Mouse (Mus musculus) ovary, adult 18-20 months (tissue): ENCODE data around the gene Sh3bgrl2.

ENCODE experiments used
- DNase-seq: peaks from one replicate; pipeline ENCODE4 v3.0.0; 2022; ENCODE audit warnings: low spot score, mixed read lengths

The Sh3bgrl2 gene

GRCm38 (mm10) chr9:83591848-83592456, 43.8 kb downstream of the Sh3bgrl2 start:
- no peak for DNase-seq

DNA sequence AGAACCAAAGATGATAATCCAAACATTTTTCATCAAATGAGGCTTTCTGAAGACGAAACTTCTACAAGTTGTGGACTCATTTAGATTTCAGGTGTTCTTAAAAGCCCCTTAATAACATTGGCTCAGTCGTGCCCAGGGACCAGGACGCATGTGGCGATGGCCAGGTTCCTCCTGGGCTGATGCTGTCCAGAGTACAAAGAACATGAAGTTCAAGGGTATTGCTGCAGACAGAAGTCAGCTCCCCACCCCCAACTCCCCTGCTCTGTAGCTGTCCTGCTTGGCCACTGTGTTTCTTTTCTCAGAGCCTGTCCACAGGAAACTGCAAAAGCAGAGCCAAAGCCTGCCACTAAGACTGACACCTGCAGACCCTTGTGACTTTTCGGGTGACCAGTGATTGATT, 45.7 kb downstream of the Sh3bgrl2 start:
- DNase-seq: no peak

GRCm38 (mm10) chr9:83596132-83596531, 48.0 kb downstream of the Sh3bgrl2 start:
- DNase-seq: no peak

GRCm38 (mm10) chr9:83596646-83597481, 48.7 kb downstream of the Sh3bgrl2 start:
- DNase-seq: no peak

DNA sequence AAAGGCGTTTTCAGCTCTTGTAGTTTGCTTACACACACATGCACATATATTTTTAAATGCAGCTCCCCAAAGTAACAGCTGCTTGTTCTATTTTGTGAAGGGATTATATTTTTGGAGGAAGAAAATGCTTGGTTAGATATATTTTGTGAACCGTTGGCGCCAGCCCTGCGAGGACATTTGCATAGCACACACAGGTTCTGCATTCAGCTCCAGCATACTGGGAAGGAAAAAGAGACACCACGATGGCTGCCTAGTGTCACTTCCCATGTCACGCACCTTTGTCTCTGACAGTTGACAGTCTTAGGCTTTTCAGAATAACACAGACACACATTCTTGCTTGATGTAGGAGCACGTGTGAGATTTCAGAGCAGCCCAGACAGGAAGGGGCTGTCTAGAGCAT, 49.9 kb downstream of the Sh3bgrl2 start:
- DNase-seq: no peak

GRCm38 (mm10) chr9:83599505-83599904, 51.4 kb downstream of the Sh3bgrl2 start:
- DNase-seq: no peak

GRCm38 (mm10) chr9:83600286-83601048, 52.3 kb downstream of the Sh3bgrl2 start:
- DNase-seq: no peak

DNA sequence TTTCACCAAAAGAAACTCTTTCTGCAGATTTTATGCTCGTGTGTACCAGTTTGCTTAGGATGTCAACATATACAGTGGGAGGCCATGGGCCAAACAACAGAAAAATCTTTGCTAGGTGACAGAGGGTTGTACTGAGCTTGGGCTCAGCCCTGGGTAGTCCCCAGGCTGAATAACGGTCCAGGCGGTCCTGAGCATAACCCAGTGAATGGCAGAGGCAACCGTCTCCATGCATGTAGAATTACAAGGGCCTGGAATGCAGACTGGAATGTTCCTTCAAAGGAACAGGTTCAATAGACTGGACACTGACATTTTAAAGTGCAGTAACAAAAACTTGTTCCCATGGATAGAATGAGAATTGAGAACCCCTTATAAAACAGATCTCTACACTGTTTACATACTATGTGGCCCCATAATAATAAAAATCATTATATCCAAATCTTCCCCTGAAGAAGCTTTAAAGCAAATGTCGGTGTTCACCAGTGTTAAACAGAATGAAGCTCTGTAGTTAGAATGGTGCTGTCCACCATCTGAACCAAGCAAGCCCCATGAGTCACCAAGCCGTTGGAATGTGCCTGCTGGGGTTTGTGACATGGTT, 54.1 kb downstream of the Sh3bgrl2 start:
- DNase-seq: no peak

- DNase-seq: no peak
Observed at GRCm38 (mm10) chr9:83603159-83603558, 55.0 kb downstream of the Sh3bgrl2 start.

- DNase-seq: no peak
Observed at GRCm38 (mm10) chr9:83605886-83606640, 57.9 kb downstream of the Sh3bgrl2 start.

DNA sequence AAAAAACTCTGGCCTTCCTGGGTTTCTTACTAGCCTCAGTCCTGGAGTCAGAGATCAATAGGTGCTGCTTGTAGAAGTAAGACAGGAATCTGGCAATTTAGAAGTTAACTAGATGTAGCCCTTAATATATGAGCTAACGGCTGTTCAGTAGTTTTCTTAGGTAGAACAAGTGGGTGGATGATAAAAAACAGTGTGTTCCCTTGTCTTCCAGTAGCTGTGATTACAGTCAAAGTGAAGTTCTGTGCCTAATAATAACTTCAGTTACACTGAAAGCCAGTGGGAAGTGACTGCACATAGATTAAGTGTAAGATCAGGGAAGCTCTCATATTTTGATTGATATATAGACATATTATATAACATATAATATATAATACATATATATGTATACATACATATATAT, 60.0 kb downstream of the Sh3bgrl2 start:
- no peak for DNase-seq

- DNase-seq: peak; percentile 51
Observed at GRCm38 (mm10) chr9:83609422-83610297, 61.5 kb downstream of the Sh3bgrl2 start.

GRCm38 (mm10) chr9:83615912-83616585, 67.9 kb downstream of the Sh3bgrl2 start:
- no peak for DNase-seq

DNA sequence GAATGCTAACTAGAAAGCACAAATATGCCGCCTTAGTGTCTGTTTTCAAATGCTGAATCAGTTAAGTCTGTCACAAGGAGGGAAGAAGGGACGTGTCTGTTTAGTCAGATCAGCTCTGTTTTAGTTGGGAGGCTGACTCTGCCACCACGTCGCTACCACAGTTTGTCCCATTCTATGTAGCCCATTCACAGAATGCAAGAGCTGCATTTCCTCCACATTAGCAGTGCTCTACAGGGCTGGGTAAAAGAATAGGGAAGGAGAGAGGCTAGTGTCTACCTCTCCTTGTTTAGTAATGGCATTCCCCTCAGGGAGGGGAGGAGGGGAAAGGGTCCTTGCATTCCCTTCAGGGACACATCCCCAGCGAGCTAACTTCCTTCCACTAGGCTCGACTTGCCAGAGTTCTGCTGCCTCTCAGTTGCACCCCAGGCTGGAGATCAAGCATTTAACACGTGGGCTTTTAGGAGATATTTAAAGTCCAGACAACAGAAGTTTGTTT, 68.5 kb downstream of the Sh3bgrl2 start:
- no peak for DNase-seq

- DNase-seq: no peak
Observed at GRCm38 (mm10) chr9:83623455-83623854, 75.3 kb downstream of the Sh3bgrl2 start.

- DNase-seq: no peak
Observed at GRCm38 (mm10) chr9:83624193-83624592, 76.1 kb downstream of the Sh3bgrl2 start.

GRCm38 (mm10) chr9:83625085-83625484, 77.0 kb downstream of the Sh3bgrl2 start:
- DNase-seq: no peak

- DNase-seq: no peak
Observed at GRCm38 (mm10) chr9:83628669-83629612, 80.8 kb downstream of the Sh3bgrl2 start.

DNA sequence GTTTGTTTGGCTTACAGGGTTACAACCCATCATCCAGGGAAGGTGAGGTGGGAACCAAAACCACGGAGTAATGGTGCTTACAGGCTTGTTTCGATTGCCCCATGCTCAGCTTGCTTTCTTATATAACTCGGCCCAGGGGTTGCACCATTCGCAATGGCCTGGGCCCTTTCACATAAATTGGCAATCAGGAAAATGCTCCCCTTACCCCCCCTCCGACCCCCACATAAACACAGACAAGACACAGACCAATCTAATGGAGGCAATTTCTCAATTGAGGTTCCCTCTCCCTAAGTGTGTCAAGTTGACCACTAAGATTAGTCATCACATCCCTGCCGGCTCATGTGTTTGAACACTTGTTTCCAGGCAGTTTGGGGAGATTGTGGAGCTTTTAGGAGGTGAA, 82.2 kb downstream of the Sh3bgrl2 start:
- no peak for DNase-seq
